Mouse (Mus musculus) brown adipose tissue, adult 24 weeks (tissue): ENCODE data around the gene Heatr5a. TPM values are rescaled to one million over a fixed set of nuclear protein-coding genes. Genes with fewer than 3 reads are reported as not detected.

Source experiments
- H3K27ac ChIP-seq: fragments of 200-500 bp; replicated peaks from 2 replicates; pipeline ENCODE4 v1.5.1; 2012; ENCODE audit warnings: low read depth, mild to moderate bottlenecking, low read length
- H3K4me1 ChIP-seq: fragments of 200-500 bp; 2 replicates; pipeline ENCODE4 v1.6.1; 2012; ENCODE audit warnings: low read length, mixed read lengths; ENCODE audit not compliant: control insufficient read depth, insufficient read depth, insufficient read length
- H3K4me3 ChIP-seq: fragments of 200-500 bp; 2 replicates; pipeline ENCODE4 v1.5.1; 2012; ENCODE audit warnings: low read depth, mild to moderate bottlenecking, low read length, moderate library complexity; ENCODE audit not compliant: insufficient read depth
- polyA plus RNA-seq: library from polyadenylated mRNA; stranded (reverse); fragments of >200 nt; gene quantifications from 2 replicates; pipeline ENCODE4 v1.2.4, GENCODE M21; 2012; ENCODE audit not compliant: missing spikeins, insufficient read depth, insufficient read length

Gene Heatr5a
- polyA plus RNA-seq, 1 experiment: 6.0 TPM

DNA sequence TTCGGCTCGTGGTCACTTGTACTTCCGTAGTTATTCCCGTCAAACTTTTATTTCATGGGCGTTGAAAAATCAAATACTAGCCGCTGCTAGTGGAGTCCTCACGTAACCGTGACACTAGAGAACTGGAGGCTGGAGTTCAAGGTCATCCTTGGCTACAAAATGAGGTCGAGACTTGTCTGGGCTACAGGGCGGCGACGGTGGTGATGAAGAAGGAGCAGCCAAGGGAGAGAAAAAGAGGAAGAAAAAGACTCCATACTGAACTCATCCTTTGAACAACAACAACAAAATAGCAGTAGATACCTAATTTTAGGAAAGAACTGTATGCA, 141.1 kb downstream of the Heatr5a start:
- Histone ChIP-seq H3K4me3 (peak overlapping the region; percentile 99), H3K4me1 (peaks cover 5% of the 10 kb centered on the region; the same call in 1 of the 2 replicates), H3K27ac (peak overlapping the region; percentile 98)

DNA sequence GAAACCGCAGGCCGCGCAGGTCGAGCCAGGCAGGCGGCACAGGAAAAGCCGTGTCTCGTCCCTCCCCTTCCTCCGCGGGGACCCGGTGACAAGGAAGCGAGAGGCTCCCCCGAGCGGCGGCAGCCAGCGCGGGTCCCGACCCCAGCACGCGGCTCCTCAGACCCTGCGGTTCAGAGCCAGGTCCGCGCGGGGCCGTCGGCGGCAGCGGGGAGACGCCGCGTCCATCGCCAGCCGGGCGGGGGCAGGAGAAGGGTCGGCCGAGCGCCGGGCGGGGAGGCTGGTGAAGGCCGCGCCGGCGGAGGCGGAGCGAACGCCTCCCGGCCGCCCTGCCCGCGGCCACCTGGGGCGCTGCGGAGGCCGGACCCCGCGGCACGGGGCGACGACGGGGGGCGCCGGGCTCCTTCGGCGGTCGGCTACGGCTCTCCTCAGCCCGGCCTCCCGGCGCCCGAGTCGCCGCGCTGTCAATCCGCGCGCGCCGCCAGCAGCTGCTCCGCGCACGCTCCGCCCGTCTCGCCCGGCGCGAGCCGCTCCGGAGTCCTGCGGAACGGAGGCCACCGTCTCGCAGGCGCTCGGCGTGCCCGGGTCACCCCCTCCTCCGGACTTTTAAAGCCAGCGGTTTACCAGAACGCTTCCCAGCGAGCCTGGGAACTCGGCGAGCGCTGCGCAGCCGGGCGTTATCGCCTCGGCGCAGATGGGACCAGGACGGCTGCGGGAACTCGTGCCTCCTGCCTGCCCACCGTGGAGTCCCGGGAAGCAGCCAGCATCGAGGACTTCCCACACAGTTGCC, 141.6 kb downstream of the Heatr5a start, which contains the start of gene Hectd1:
Gene Hectd1 (minus strand): TSS at position 247 of the 787 bp plus-strand sequence.
- H3K27ac ChIP-seq: peak within 1 kb of the TSS; percentile 98
- peaks cover 5% of the 10 kb centered on the region; the same call in 1 of the 2 replicates for H3K4me1 ChIP-seq
- H3K4me3 ChIP-seq: peak within 1 kb of the TSS; percentile 99

DNA sequence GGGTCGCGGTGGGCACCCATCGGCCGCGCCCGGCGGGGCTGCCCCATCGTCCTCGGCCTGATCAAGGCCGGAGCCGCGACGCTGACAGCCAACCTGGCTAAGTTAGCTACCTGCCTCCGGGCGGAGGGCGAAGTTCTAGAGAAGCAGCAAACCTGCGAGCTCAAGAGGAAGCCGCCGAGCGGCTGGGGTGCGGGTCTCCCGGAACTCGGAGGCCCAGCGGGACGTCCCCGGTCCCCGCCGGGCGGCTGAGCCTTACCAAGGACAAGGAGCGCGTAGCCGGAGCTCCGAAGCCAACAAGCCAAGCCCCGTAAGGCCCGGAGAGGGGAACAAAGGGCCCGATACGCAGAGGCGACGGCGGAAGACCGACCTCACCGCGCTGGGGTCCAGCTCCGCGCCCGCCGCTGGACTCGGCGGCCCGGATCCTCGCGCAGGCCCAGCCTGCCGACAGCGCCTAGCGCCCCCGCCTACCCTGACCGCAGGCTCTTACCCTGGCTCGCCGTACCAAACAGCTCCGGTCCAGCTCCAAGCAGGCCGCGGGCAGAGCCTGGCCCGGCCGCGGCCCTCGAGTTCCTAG, 142.3 kb downstream of the Heatr5a start:
- peaks cover 5% of the 10 kb centered on the region; the same call in 1 of the 2 replicates for H3K4me1 ChIP-seq
- peak overlapping the region; percentile 99 for H3K4me3 ChIP-seq
- peak overlapping the region; percentile 98 for H3K27ac ChIP-seq

DNA sequence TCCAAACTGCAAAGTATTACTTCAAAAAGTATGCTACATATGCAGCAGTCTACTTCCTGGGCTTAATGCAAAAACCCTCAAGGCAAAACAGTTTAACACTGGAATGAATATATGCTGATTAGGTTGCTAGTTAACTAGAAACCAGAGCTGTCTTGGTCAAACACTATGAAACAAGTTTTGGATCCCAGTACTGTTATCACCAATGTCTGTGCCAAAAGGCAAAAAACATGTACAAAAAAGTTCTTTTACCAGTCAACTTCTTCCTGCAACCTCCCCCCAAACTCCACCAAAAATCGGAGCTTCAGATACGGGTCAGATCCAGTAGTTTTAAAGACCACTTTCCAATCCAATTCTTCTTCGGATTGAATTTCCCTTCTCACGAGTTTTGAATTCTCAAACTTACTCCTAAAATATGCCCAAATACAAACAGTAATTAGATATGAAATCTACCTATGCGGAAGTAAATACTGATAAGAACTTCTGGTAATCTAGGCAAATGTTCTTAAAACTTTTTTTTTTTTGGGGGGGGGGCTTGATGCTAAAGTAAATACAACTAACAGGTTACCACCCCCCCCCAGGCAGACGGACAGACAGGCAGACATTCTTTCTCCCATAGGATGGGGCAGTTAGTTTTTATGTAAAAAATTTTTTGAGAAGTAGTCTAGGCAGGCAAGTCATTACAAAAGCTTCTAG, 143.0 kb downstream of the Heatr5a start:
- H3K4me1 ChIP-seq: peaks cover 5% of the 10 kb centered on the region; the same call in 1 of the 2 replicates
- peak overlapping the region; percentile 98 for H3K27ac ChIP-seq
- H3K4me3 ChIP-seq: peak overlapping the region; percentile 99

Other genes with a start within 250 kb of the Heatr5a start
- gene Hectd1, start 141.8 kb downstream of the Heatr5a start, polyA plus RNA-seq: 27.3 and 27.8 TPM in 2 replicates
- gene Dtd2, start 35.2 kb upstream of the Heatr5a start, polyA plus RNA-seq: 16.7 and 18.2 TPM in 2 replicates
- gene Gpr33, start 56.7 kb upstream of the Heatr5a start, polyA plus RNA-seq: not detected in 2 replicates
- 13.0 and 14.6 TPM in 2 replicates for gene Nubpl, start 126.4 kb upstream of the Heatr5a start, polyA plus RNA-seq